Mouse (Mus musculus) testis, postnatal 10 days (tissue): Measurements from ENCODE around the gene Aurkc.
"Not testable (repeated sequence)": the region's sequence is repeated elsewhere in the genome, so short reads cannot be mapped to it uniquely, and the experiment has no call there.

Experiments used
- DNase-seq: peaks from one replicate; pipeline ENCODE4 v3.0.0; 2021; ENCODE audit warnings: low spot score

The Aurkc gene

GRCm38 (mm10) chr7:6995251-6995650, at the start of gene Aurkc:
TSS of gene Aurkc (plus strand) at chr7:6995300.
- not testable (repeated sequence) for DNase-seq

- not testable (repeated sequence) for DNase-seq
Observed at GRCm38 (mm10) chr7:6948061-6948460, 47.0 kb upstream of the Aurkc start.

GRCm38 (mm10) chr7:6956576-6956975, 38.5 kb upstream of the Aurkc start:
- DNase-seq: no peak

GRCm38 (mm10) chr7:6958574-6958973, 36.5 kb upstream of the Aurkc start:
- no peak for DNase-seq

GRCm38 (mm10) chr7:6973566-6973965, 21.5 kb upstream of the Aurkc start:
- DNase-seq: no peak

- no peak for DNase-seq
Observed at GRCm38 (mm10) chr7:6976890-6977289, 18.2 kb upstream of the Aurkc start.

- DNase-seq: not testable (repeated sequence)
Observed at GRCm38 (mm10) chr7:6998914-6999313, 3.8 kb downstream of the Aurkc start.

GRCm38 (mm10) chr7:7005441-7005840, 10.3 kb downstream of the Aurkc start:
- not testable (repeated sequence) for DNase-seq

- DNase-seq: no peak
Observed at GRCm38 (mm10) chr7:7027445-7027844, 32.3 kb downstream of the Aurkc start.

- DNase-seq: not testable (repeated sequence)
Observed at GRCm38 (mm10) chr7:7049659-7050320, 54.7 kb downstream of the Aurkc start.
